In genomic region chr3:95865050-95865449, GRCm38 (mm10) we compare ENCODE assay signal across 11 mouse cellular contexts. TPM values are rescaled to one million over a fixed set of nuclear protein-coding genes. Genes with fewer than 3 reads are reported as not detected.
A peak's percentile ranks its signal among the peaks of the same experiment; 100 is the strongest.
DNase-seq lines count a peak whose midpoint lies in the region; ATAC-seq and TF ChIP-seq lines count a peak whose summit lies in the region.
"Had no signal": no experiment of that assay in that cellular context is flagged by ENCODE, and none has a peak within 500 bp of the region (broad histone marks: within the 10 kb centered on the region; RNA-seq: fewer than 3 reads in every experiment).

No protein-coding gene starts in this region.

- H3K9me3 ChIP-seq in forebrain, embryonic 11.5 days (ENCODE audit: control insufficient read depth, low read length) = no peaks in the 10 kb centered on the region
- H3K9me3 ChIP-seq: neural tube, embryonic 13.5 days; stomach, embryonic 15.5 days had no signal

- no peak for ATAC-seq in erythroid progenitor cell, adult 5-6 weeks (replicated peaks; ENCODE audit: low FRiP score, poor library complexity, severe bottlenecking)
- no peak for ATAC-seq in forebrain, embryonic 11.5 days (replicated peaks; ENCODE audit: low FRiP score)

- H3K27me3 ChIP-seq in forebrain, embryonic 11.5 days (ENCODE audit: control insufficient read depth, insufficient read depth, low read length) = no peaks in the 10 kb centered on the region
- H3K27me3 ChIP-seq: neural tube, embryonic 13.5 days; stomach, embryonic 15.5 days had no signal

- H3K4me1 ChIP-seq in forebrain, embryonic 11.5 days (replicated peaks; ENCODE audit: control insufficient read depth, insufficient read depth, low read length) = no peaks in the 10 kb centered on the region
- H3K4me1 ChIP-seq: stomach, embryonic 15.5 days had no signal

- H3K9ac ChIP-seq in forebrain, embryonic 11.5 days (ENCODE audit: low read length) = no peak overlapping the region
- H3K9ac ChIP-seq: neural tube, embryonic 13.5 days; stomach, embryonic 15.5 days had no signal

- H3K36me3 ChIP-seq in forebrain, embryonic 11.5 days (ENCODE audit: control insufficient read depth, insufficient read depth, low read length) = peaks cover 3% of the 10 kb centered on the region

- no peak overlapping the region for H3K4me3 ChIP-seq in gastrocnemius, adult 2 months
- H3K4me3 ChIP-seq in forebrain, embryonic 11.5 days (ENCODE audit: low read depth, low read length) = no peak overlapping the region
- H3K4me3 ChIP-seq: neural tube, embryonic 13.5 days; stomach, embryonic 15.5 days had no signal

- DNase-seq in gastrocnemius, adult 2 months = peak; percentile 28
- DNase-seq in gastrocnemius, postnatal 10 days = no peak
- DNase-seq in right cerebral cortex, adult 18-20 months = peak; percentile 87
- no peak for DNase-seq in right cerebral cortex, postnatal 4 days
- peak; percentile 28 to 48 for DNase-seq in layer of hippocampus, postnatal 25 days (ENCODE audit: extremely low spot score in 1 of 2, low spot score in 1 of 2)
- DNase-seq in thymus, postnatal 0 days (ENCODE audit: low spot score) = no peak
- no peak for DNase-seq in forebrain, embryonic 11.5 days (ENCODE audit: low spot score)

- no peak for TF ChIP-seq CTCF in gastrocnemius, adult 2 months (IDR thresholded peaks at IDR 0.05)

- peak overlapping the region; percentile 65 for H3K27ac ChIP-seq in gastrocnemius, adult 2 months
- H3K27ac ChIP-seq in forebrain, embryonic 11.5 days (ENCODE audit: low read depth, low read length) = no peak overlapping the region
- H3K27ac ChIP-seq: macrophage; neural tube, embryonic 13.5 days; stomach, embryonic 15.5 days had no signal

- intact Hi-C loops in gastrocnemius, adult 2 months (cut with DNase I) = no loop called here

- no peak overlapping the region for H3K4me2 ChIP-seq in forebrain, embryonic 11.5 days (ENCODE audit: low read depth, low read length, severe bottlenecking)
- H3K4me2 ChIP-seq: neural tube, embryonic 13.5 days; stomach, embryonic 15.5 days had no signal

- WGBS in forebrain, embryonic 11.5 days = 96% methylated on average over 5 of the region's 5 CpGs

RNA-seq across cellular contexts. Expression of gene Mrps21, which starts 6.3 kb away (rescaled TPM):
- total RNA-seq in gastrocnemius, adult 2 months (2021) = 100 to 1,000 TPM; 303 to 336 TPM
- total RNA-seq in gastrocnemius, postnatal 10 days (2021) = 100 to 1,000 TPM; 270 to 271 TPM
- 100 to 1,000 TPM; 151 to 172 TPM for total RNA-seq in layer of hippocampus, postnatal 25 days (2021)
- 43.2 and 59.5 TPM in 2 replicates for total RNA-seq in erythroid progenitor cell, adult 5-6 weeks (2015; ENCODE audit: low replicate concordance)
- 102 and 123 TPM in 2 replicates for total RNA-seq in erythroid progenitor cell, adult 5-6 weeks (2017; ENCODE audit: low replicate concordance)
- polyA plus RNA-seq in thymus, postnatal 0 days (2015; fragmentation: Nextera tagmentation; extraction: Ambion mirVana) = 372 and 418 TPM in 2 replicates
- 317 and 322 TPM in 2 replicates for polyA plus RNA-seq in forebrain, embryonic 11.5 days (2014; fragmentation: Nextera tagmentation; extraction: Ambion mirVana)

RNA-seq across cellular contexts. Expression of gene Prpf3, which starts 9.4 kb away (rescaled TPM):
- total RNA-seq in gastrocnemius, adult 2 months (2021) = 10 to 100 TPM; 18.2 to 18.3 TPM
- total RNA-seq in gastrocnemius, postnatal 10 days (2021) = 10 to 100 TPM; 12.8 to 22.9 TPM
- 10 to 100 TPM; 29.2 to 33.7 TPM for total RNA-seq in layer of hippocampus, postnatal 25 days (2021)
- total RNA-seq in erythroid progenitor cell, adult 5-6 weeks (2015; ENCODE audit: low replicate concordance) = 56.2 and 83.6 TPM in 2 replicates
- 37.7 and 84.2 TPM in 2 replicates for total RNA-seq in erythroid progenitor cell, adult 5-6 weeks (2017; ENCODE audit: low replicate concordance)
- polyA plus RNA-seq in thymus, postnatal 0 days (2015; fragmentation: Nextera tagmentation; extraction: Ambion mirVana) = 46.9 and 49.3 TPM in 2 replicates
- 69.7 and 75.5 TPM in 2 replicates for polyA plus RNA-seq in forebrain, embryonic 11.5 days (2014; fragmentation: Nextera tagmentation; extraction: Ambion mirVana)

RNA-seq across cellular contexts. Expression of gene Ciart, which starts 17.0 kb away (rescaled TPM):
- total RNA-seq in gastrocnemius, adult 2 months (2021) = 1 to 10 TPM; 2.7 to 9.3 TPM
- 1 to 10 TPM; 1.0 to 1.6 TPM for total RNA-seq in gastrocnemius, postnatal 10 days (2021)
- total RNA-seq in layer of hippocampus, postnatal 25 days (2021) = 10 to 100 TPM in 1 of 2 experiments, 1 to 10 TPM in 1; 9.4 to 11.5 TPM
- not detected in 2 replicates for total RNA-seq in erythroid progenitor cell, adult 5-6 weeks (2015; ENCODE audit: low replicate concordance)
- 1.8 TPM in 1 of 2 replicates, not detected in the other for total RNA-seq in erythroid progenitor cell, adult 5-6 weeks (2017; ENCODE audit: low replicate concordance)
- polyA plus RNA-seq in thymus, postnatal 0 days (2015; fragmentation: Nextera tagmentation; extraction: Ambion mirVana) = 2.7 and 3.2 TPM in 2 replicates
- polyA plus RNA-seq in forebrain, embryonic 11.5 days (2014; fragmentation: Nextera tagmentation; extraction: Ambion mirVana) = 5.8 and 7.7 TPM in 2 replicates

RNA-seq across cellular contexts. Expression of gene BC028528, which starts 26.8 kb away (rescaled TPM):
- 1 to 10 TPM; 1.4 to 2.1 TPM for total RNA-seq in gastrocnemius, adult 2 months (2021)
- total RNA-seq in gastrocnemius, postnatal 10 days (2021) = 10 to 100 TPM; 15.7 to 20.8 TPM
- total RNA-seq in layer of hippocampus, postnatal 25 days (2021) = 1 to 10 TPM; 4.2 to 6.5 TPM
- total RNA-seq in erythroid progenitor cell, adult 5-6 weeks (2015; ENCODE audit: low replicate concordance) = 8.8 and 10.1 TPM in 2 replicates
- 5.8 and 26.0 TPM in 2 replicates for total RNA-seq in erythroid progenitor cell, adult 5-6 weeks (2017; ENCODE audit: low replicate concordance)
- 15.9 and 17.7 TPM in 2 replicates for polyA plus RNA-seq in thymus, postnatal 0 days (2015; fragmentation: Nextera tagmentation; extraction: Ambion mirVana)
- polyA plus RNA-seq in forebrain, embryonic 11.5 days (2014; fragmentation: Nextera tagmentation; extraction: Ambion mirVana) = 7.5 and 10.3 TPM in 2 replicates

RNA-seq across cellular contexts. Expression of gene Aph1a, which starts 28.7 kb away (rescaled TPM):
- 10 to 100 TPM; 41.0 to 50.3 TPM for total RNA-seq in gastrocnemius, adult 2 months (2021)
- 10 to 100 TPM; 66.1 to 72.1 TPM for total RNA-seq in gastrocnemius, postnatal 10 days (2021)
- total RNA-seq in layer of hippocampus, postnatal 25 days (2021) = 10 to 100 TPM; 71.6 to 76.2 TPM
- 7.6 and 8.0 TPM in 2 replicates for total RNA-seq in erythroid progenitor cell, adult 5-6 weeks (2015; ENCODE audit: low replicate concordance)
- total RNA-seq in erythroid progenitor cell, adult 5-6 weeks (2017; ENCODE audit: low replicate concordance) = 9.6 and 14.6 TPM in 2 replicates
- 27.8 and 32.4 TPM in 2 replicates for polyA plus RNA-seq in thymus, postnatal 0 days (2015; fragmentation: Nextera tagmentation; extraction: Ambion mirVana)
- 29.7 and 33.3 TPM in 2 replicates for polyA plus RNA-seq in forebrain, embryonic 11.5 days (2014; fragmentation: Nextera tagmentation; extraction: Ambion mirVana)

Comparison
In these comparisons a context has a peak if more than half of its experiments do, and no peak if none do; other contexts are left out.
1. DNase-seq: peak in gastrocnemius, adult 2 months (single experiment), right cerebral cortex, adult 18-20 months (single experiment) and layer of hippocampus, postnatal 25 days (2 of 2); none in gastrocnemius, postnatal 10 days (single experiment), right cerebral cortex, postnatal 4 days (single experiment), thymus, postnatal 0 days (single experiment) and forebrain, embryonic 11.5 days (single experiment).